Mouse (Mus musculus) myocyte (in vitro differentiated cells): ENCODE data around the gene C530008M17Rik.

ENCODE experiments used
- E2F4 ChIP-seq: IDR thresholded peaks from one replicate; pipeline ENCODE4 v1.6.1; 2011; ENCODE audit warnings: mild to moderate bottlenecking, control low read depth, moderate library complexity; ENCODE audit not compliant: insufficient read depth
- MAX ChIP-seq: IDR thresholded peaks from one replicate; pipeline ENCODE4 v1.6.1; 2011; ENCODE audit warnings: low read depth, mild to moderate bottlenecking, control low read depth
- MYOD1 ChIP-seq, 3 experiments: IDR thresholded peaks; one replicate each; pipeline ENCODE4 v1.6.1; 2011; ENCODE audit warnings: control low read depth in 2 of 3, low read depth in 2 of 3, mild to moderate bottlenecking in 2 of 3, moderate library complexity in 1 of 3; ENCODE audit not compliant: insufficient read length in 2 of 3, control insufficient read depth in 1 of 3
- POLR2A ChIP-seq: IDR thresholded peaks from one replicate; pipeline ENCODE4 v1.6.1; 2011; ENCODE audit warnings: low read depth, mild to moderate bottlenecking, control low read depth, moderate library complexity; ENCODE audit not compliant: insufficient read length
- TCF12 ChIP-seq: IDR thresholded peaks from one replicate; pipeline ENCODE4 v1.6.1; 2011; ENCODE audit warnings: mild to moderate bottlenecking, control low read depth; ENCODE audit not compliant: poor library complexity, insufficient read depth, severe bottlenecking

- no peak for TF ChIP-seq TCF12
- TF ChIP-seq MYOD1 (IDR thresholded peaks at IDR 0.05; ENCODE audit: control insufficient read depth in 1 of 3, insufficient read length in 2 of 3, low read depth in 2 of 3) = no peak
- no peak for TF ChIP-seq E2F4
- TF ChIP-seq MAX = no peak
- TF ChIP-seq POLR2A = no peak
These were observed 41.0 kb upstream of the C530008M17Rik start for GRCm38 (mm10) chr5:76615276-76615675.
